Mouse (Mus musculus) ES-E14 (cell line): ENCODE measurements around the gene Tmco3.

Source experiments
- HCFC1 ChIP-seq: IDR thresholded peaks from 2 replicates; pipeline ENCODE4 v1.6.1; 2012; ENCODE audit warnings: low read length, inconsistent platforms, borderline replicate concordance; ENCODE audit not compliant: insufficient read depth
- MAFK ChIP-seq: IDR thresholded peaks from 2 replicates; pipeline ENCODE4 v1.6.1; 2014; ENCODE audit warnings: mild to moderate bottlenecking, low read depth, low read length, inconsistent platforms; ENCODE audit not compliant: insufficient read depth
- ZNF384 ChIP-seq: IDR thresholded peaks from 2 replicates; pipeline ENCODE4 v1.6.1; 2012; ENCODE audit warnings: low read depth, low read length, inconsistent platforms

DNA sequence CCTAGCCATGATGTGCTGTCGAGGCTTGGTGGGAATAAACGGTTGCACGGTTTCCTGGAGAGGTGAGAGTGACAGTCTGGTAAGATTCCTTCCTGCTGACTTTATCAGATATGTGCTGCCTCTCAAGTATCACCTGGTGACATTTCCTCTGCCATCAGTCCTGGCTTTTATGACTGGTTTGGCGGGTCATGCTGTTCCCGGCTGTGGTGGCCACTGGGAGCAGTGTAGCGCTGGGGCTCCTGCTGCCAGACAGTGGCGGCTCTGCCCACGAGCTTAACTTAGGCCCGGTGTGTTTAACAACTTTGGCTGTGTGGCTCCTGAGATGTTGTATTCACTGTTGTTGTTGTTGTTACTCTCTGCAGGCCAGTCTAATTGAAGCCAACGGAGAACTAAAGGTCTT is 68.7 kb downstream of the Tmco3 start:
- no peak for TF ChIP-seq HCFC1
- TF ChIP-seq MAFK: no peak
- no peak for TF ChIP-seq ZNF384
